Mouse (Mus musculus) WW6 (cell line): ENCODE measurements around the gene Hoxa11.
A peak's percentile ranks its signal among the peaks of the same experiment; 100 is the strongest.

ENCODE experiments used
- DNase-seq: peaks from one replicate; pipeline ENCODE4 v3.0.0-alpha.2; 2013; ENCODE audit warnings: low read depth, low spot score

The Hoxa11 gene

GRCm38 (mm10) chr6:52232984-52233545, 12.5 kb downstream of the Hoxa11 start:
- no peak for DNase-seq

- no peak for DNase-seq
These were observed 13.0 kb downstream of the Hoxa11 start for GRCm38 (mm10) chr6:52232568-52232965.

- DNase-seq, result no peak
These were observed 13.6 kb downstream of the Hoxa11 start for GRCm38 (mm10) chr6:52231885-52232567.

GRCm38 (mm10) chr6:52230516-52231165, 15.0 kb downstream of the Hoxa11 start, which contains the start of gene Hoxa9:
Hoxa9 (minus strand) TSS chr6:52231089.
- DNase-seq, result no peak

- DNase-seq, result no peak
These were observed 15.8 kb downstream of the Hoxa11 start for GRCm38 (mm10) chr6:52229558-52230416.

- DNase-seq, result no peak
These were observed 16.8 kb downstream of the Hoxa11 start for GRCm38 (mm10) chr6:52228475-52229465.

GRCm38 (mm10) chr6:52227470-52228222, 18.0 kb downstream of the Hoxa11 start:
- DNase-seq, result no peak

GRCm38 (mm10) chr6:52226569-52227257, 18.9 kb downstream of the Hoxa11 start:
- no peak for DNase-seq

GRCm38 (mm10) chr6:52225612-52226568, 19.7 kb downstream of the Hoxa11 start:
- DNase-seq, result no peak

- DNase-seq, result no peak
These were observed 20.6 kb downstream of the Hoxa11 start for GRCm38 (mm10) chr6:52224895-52225611.

- no peak for DNase-seq
These were observed 21.5 kb downstream of the Hoxa11 start for GRCm38 (mm10) chr6:52223939-52224760.

GRCm38 (mm10) chr6:52222729-52223128, 22.9 kb downstream of the Hoxa11 start:
- DNase-seq, result no peak

- DNase-seq, result no peak
These were observed 23.5 kb downstream of the Hoxa11 start for GRCm38 (mm10) chr6:52221993-52222685.

- peak; percentile 84 for DNase-seq
These were observed 24.1 kb downstream of the Hoxa11 start, which contains the start of gene Hoxa7 for GRCm38 (mm10) chr6:52221337-52221992. Hoxa7 (minus strand) TSS chr6:52221854.

- DNase-seq, result no peak
These were observed 24.7 kb downstream of the Hoxa11 start for GRCm38 (mm10) chr6:52220865-52221310.
